14 mouse cellular contexts compared by ENCODE assay signal in genomic region chr16:97593816-97594509, GRCm38 (mm10). TPM values are rescaled to one million over a fixed set of nuclear protein-coding genes. Genes with fewer than 3 reads are reported as not detected.
DNase-seq lines count a peak whose midpoint lies in the region; ATAC-seq and TF ChIP-seq lines count a peak whose summit lies in the region.
"Had no signal": no experiment of that assay in that cellular context is flagged by ENCODE, and none has a peak within 500 bp of the region (broad histone marks: within the 10 kb centered on the region; RNA-seq: fewer than 3 reads in every experiment).

No protein-coding gene starts in this region.

- peak; percentile 17; the same call in 1 of the 2 replicates for TF ChIP-seq EP300 in liver, postnatal 0 days (IDR thresholded peaks at IDR 0.05; ENCODE audit: low read depth)
- peak; percentile 34 for TF ChIP-seq EP300 in stomach, postnatal 0 days (optimal IDR thresholded peaks at IDR 0.05)

- DNase-seq in urinary bladder, postnatal 14 days (ENCODE audit: low spot score): peak; percentile 64
- no peak for DNase-seq in urinary bladder, postnatal 25 days (ENCODE audit: low spot score)
- DNase-seq in liver, postnatal 0 days: peak; percentile 43
- peak; percentile 69 for DNase-seq in stomach, postnatal 0 days (ENCODE audit: low spot score)
- no peak for DNase-seq in thymus, adult 2 months
- no peak for DNase-seq in spleen, postnatal 4 days (ENCODE audit: low spot score in 2 of 2)

- peak; percentile 68 for ATAC-seq in kidney, embryonic 15.5 days (replicated peaks; ENCODE audit: low FRiP score)
- peak; percentile 88 for ATAC-seq in liver, postnatal 0 days
- ATAC-seq in stomach, postnatal 0 days (ENCODE audit: low FRiP score, low TSS enrichment): peak; percentile 95
- ATAC-seq in forebrain, embryonic 16.5 days: no peak

- no peak overlapping the region for H3K4me2 ChIP-seq in kidney, embryonic 15.5 days
- H3K4me2 ChIP-seq in liver, postnatal 0 days (ENCODE audit: low read depth, low read length): no peak overlapping the region
- no peak overlapping the region for H3K4me2 ChIP-seq in stomach, postnatal 0 days (replicated peaks; ENCODE audit: low read depth)
- no peak overlapping the region for H3K4me2 ChIP-seq in forebrain, embryonic 16.5 days (ENCODE audit: low read length)
- H3K4me2 ChIP-seq: embryonic facial prominence, embryonic 12.5 days; forebrain, embryonic 12.5 days; heart, embryonic 13.5 days; hindbrain, embryonic 12.5 days had no signal

- H3K4me3 ChIP-seq in kidney, embryonic 15.5 days (replicated peaks): no peak overlapping the region
- no peak overlapping the region for H3K4me3 ChIP-seq in liver, postnatal 0 days (ENCODE audit: low read depth, low read length)
- no peak overlapping the region for H3K4me3 ChIP-seq in stomach, postnatal 0 days (ENCODE audit: low read depth, low read length)
- no peak overlapping the region for H3K4me3 ChIP-seq in thymus, adult 2 months (ENCODE audit: control insufficient read depth, insufficient read depth, low read length)
- no peak overlapping the region for H3K4me3 ChIP-seq in forebrain, embryonic 16.5 days (replicated peaks; ENCODE audit: low read length)
- H3K4me3 ChIP-seq: embryonic facial prominence, embryonic 12.5 days; forebrain, embryonic 12.5 days; heart, embryonic 13.5 days; hindbrain, embryonic 12.5 days; megakaryocyte, embryonic 14.5 days; myocyte had no signal

- H3K4me1 ChIP-seq in kidney, embryonic 15.5 days: 0 out of 2 replicates have a peak, but pooled peaks cover 2% of the 10 kb centered on the region
- H3K4me1 ChIP-seq in liver, postnatal 0 days (ENCODE audit: insufficient read depth): peaks cover 7% of the 10 kb centered on the region
- no peaks in the 10 kb centered on the region for H3K4me1 ChIP-seq in stomach, postnatal 0 days (replicated peaks; ENCODE audit: control insufficient read depth, insufficient read depth)
- no peaks in the 10 kb centered on the region for H3K4me1 ChIP-seq in thymus, adult 2 months (replicated peaks; ENCODE audit: control insufficient read depth, insufficient read depth, low read length)
- no peaks in the 10 kb centered on the region for H3K4me1 ChIP-seq in forebrain, embryonic 16.5 days (replicated peaks; ENCODE audit: control insufficient read depth, insufficient read depth, low read length)
- H3K4me1 ChIP-seq: embryonic facial prominence, embryonic 12.5 days; forebrain, embryonic 12.5 days; heart, embryonic 13.5 days; hindbrain, embryonic 12.5 days; megakaryocyte, embryonic 14.5 days had no signal

- WGBS in kidney, embryonic 15.5 days: 66% methylated on average over 4 of the region's 4 CpGs
- WGBS in liver, postnatal 0 days (ENCODE audit: insufficient replicate concordance): 49% methylated on average over 4 of the region's 4 CpGs
- 37% methylated on average over 4 of the region's 4 CpGs for WGBS in stomach, postnatal 0 days
- WGBS in thymus, adult 2 months: 87% methylated on average over 4 of the region's 4 CpGs
- WGBS in forebrain, embryonic 16.5 days: 79% methylated on average over 4 of the region's 4 CpGs

- TF ChIP-seq POLR2A in thymus, adult 2 months (IDR thresholded peaks at IDR 0.05; ENCODE audit: control insufficient read depth, extremely low read depth, insufficient read depth, low read length, poor library complexity): no peak

- H3K27me3 ChIP-seq in kidney, embryonic 15.5 days: no peaks in the 10 kb centered on the region
- no peaks in the 10 kb centered on the region for H3K27me3 ChIP-seq in liver, postnatal 0 days (ENCODE audit: insufficient read depth, low read length)
- H3K27me3 ChIP-seq in stomach, postnatal 0 days (ENCODE audit: control insufficient read depth, insufficient read depth, low read length): no peaks in the 10 kb centered on the region
- no peaks in the 10 kb centered on the region for H3K27me3 ChIP-seq in thymus, adult 2 months (ENCODE audit: control insufficient read depth, insufficient read depth, low read length)
- H3K27me3 ChIP-seq in forebrain, embryonic 16.5 days (replicated peaks; ENCODE audit: control insufficient read depth, insufficient read depth, low read length): no peaks in the 10 kb centered on the region
- H3K27me3 ChIP-seq: embryonic facial prominence, embryonic 12.5 days; forebrain, embryonic 12.5 days; hindbrain, embryonic 12.5 days had no signal

- TF ChIP-seq CTCF in liver, postnatal 0 days (IDR thresholded peaks at IDR 0.05; ENCODE audit: low read depth): no peak
- no peak for TF ChIP-seq CTCF in stomach, postnatal 0 days (IDR thresholded peaks at IDR 0.05; ENCODE audit: low read depth)
- TF ChIP-seq CTCF in thymus, adult 2 months (IDR thresholded peaks at IDR 0.05; ENCODE audit: borderline replicate concordance, control insufficient read depth, extremely low read depth, insufficient read depth, low read length, poor library complexity): no peak

- H3K9ac ChIP-seq in kidney, embryonic 15.5 days: no peak overlapping the region
- 0 out of 2 replicates have a peak overlapping the region, but pooled peaks have one; percentile 18 for H3K9ac ChIP-seq in liver, postnatal 0 days (replicated peaks)
- H3K9ac ChIP-seq in stomach, postnatal 0 days (ENCODE audit: low read length): no peak overlapping the region
- H3K9ac ChIP-seq in forebrain, embryonic 16.5 days (replicated peaks; ENCODE audit: low read depth, low read length): no peak overlapping the region
- H3K9ac ChIP-seq: embryonic facial prominence, embryonic 12.5 days; forebrain, embryonic 12.5 days; heart, embryonic 13.5 days; hindbrain, embryonic 12.5 days had no signal

- peak overlapping the region; percentile 68 for H3K27ac ChIP-seq in kidney, embryonic 15.5 days
- H3K27ac ChIP-seq in liver, postnatal 0 days (ENCODE audit: low read depth): peak overlapping the region; percentile 85
- peak overlapping the region; percentile 84 for H3K27ac ChIP-seq in stomach, postnatal 0 days (replicated peaks)
- no peak overlapping the region for H3K27ac ChIP-seq in thymus, adult 2 months (ENCODE audit: control insufficient read depth, insufficient read depth, low read length)
- H3K27ac ChIP-seq in forebrain, embryonic 16.5 days (ENCODE audit: low read length): no peak overlapping the region
- H3K27ac ChIP-seq: embryonic facial prominence, embryonic 12.5 days; forebrain, embryonic 12.5 days; heart, embryonic 13.5 days; hindbrain, embryonic 12.5 days had no signal

- H3K9me3 ChIP-seq in kidney, embryonic 15.5 days (replicated peaks): no peaks in the 10 kb centered on the region
- H3K9me3 ChIP-seq in liver, postnatal 0 days (ENCODE audit: low read length): no peaks in the 10 kb centered on the region
- no peaks in the 10 kb centered on the region for H3K9me3 ChIP-seq in stomach, postnatal 0 days (ENCODE audit: control insufficient read depth, low read length)
- H3K9me3 ChIP-seq in forebrain, embryonic 16.5 days (ENCODE audit: control insufficient read depth, low read length): no peaks in the 10 kb centered on the region
- H3K9me3 ChIP-seq: embryonic facial prominence, embryonic 12.5 days; forebrain, embryonic 12.5 days; heart, embryonic 13.5 days; hindbrain, embryonic 12.5 days; megakaryocyte, embryonic 14.5 days had no signal

- no peaks in the 10 kb centered on the region for H3K36me3 ChIP-seq in kidney, embryonic 15.5 days
- H3K36me3 ChIP-seq in liver, postnatal 0 days (replicated peaks; ENCODE audit: insufficient read depth, low read length): no peaks in the 10 kb centered on the region
- no peaks in the 10 kb centered on the region for H3K36me3 ChIP-seq in stomach, postnatal 0 days (ENCODE audit: control insufficient read depth, insufficient read depth, low read length)
- H3K36me3 ChIP-seq in thymus, adult 2 months (ENCODE audit: control insufficient read depth, insufficient read depth, low read length): no peaks in the 10 kb centered on the region
- no peaks in the 10 kb centered on the region for H3K36me3 ChIP-seq in forebrain, embryonic 16.5 days (ENCODE audit: control insufficient read depth, insufficient read depth)
- H3K36me3 ChIP-seq: embryonic facial prominence, embryonic 12.5 days; forebrain, embryonic 12.5 days; heart, embryonic 13.5 days; hindbrain, embryonic 12.5 days had no signal

RNA-seq across cellular contexts. Expression of gene Tmprss2, which starts 17.0 kb away (rescaled TPM):
- 31.9 and 32.5 TPM in 2 replicates for polyA plus RNA-seq in kidney, embryonic 15.5 days (2015; fragmentation: Nextera tagmentation; extraction: Ambion mirVana)
- 2.8 and 4.3 TPM in 2 replicates for polyA plus RNA-seq in liver, postnatal 0 days (2015; fragmentation: Nextera tagmentation; extraction: Ambion mirVana)
- 59.1 and 62.1 TPM in 2 replicates for polyA plus RNA-seq in stomach, postnatal 0 days (2015; fragmentation: Nextera tagmentation; extraction: Ambion mirVana)
- polyA plus RNA-seq in thymus, adult 2 months (2012; rRNA removed): 2.6 and 4.0 TPM in 2 replicates
- 0.22 and 0.63 TPM in 2 replicates for polyA plus RNA-seq in forebrain, embryonic 16.5 days (2015; fragmentation: Nextera tagmentation; extraction: Ambion mirVana)

Comparison
In these comparisons a context has a peak if more than half of its experiments do, and no peak if none do; other contexts are left out.
1. DNase-seq: peak in urinary bladder, postnatal 14 days (single experiment), liver, postnatal 0 days (single experiment) and stomach, postnatal 0 days (single experiment); none in urinary bladder, postnatal 25 days (single experiment), thymus, adult 2 months (single experiment) and spleen, postnatal 4 days (0 of 2).
2. H3K27ac ChIP-seq: peak in kidney, embryonic 15.5 days (single experiment), liver, postnatal 0 days (single experiment) and stomach, postnatal 0 days (single experiment); none in thymus, adult 2 months (single experiment) and forebrain, embryonic 16.5 days (single experiment).